Mouse (Mus musculus) intestine, embryonic 14.5 days (tissue): ENCODE results near the gene Gramd1a. TPM values are rescaled to one million over a fixed set of nuclear protein-coding genes. Genes with fewer than 3 reads are reported as not detected.

Source experiments
- ATAC-seq: fragments of 200-750 bp; cut with Nextera tagmentation; replicated peaks from 2 replicates; pipeline ENCODE4 v1.8.0; 2017; ENCODE audit warnings: low read depth, moderate number of reproducible peaks, moderate TSS enrichment, moderate library complexity; ENCODE audit not compliant: low FRiP score, low TSS enrichment
- DNase-seq: peaks from one replicate; pipeline ENCODE4 v3.0.0-alpha.2; 2018; ENCODE audit warnings: low spot score
- H3K27ac ChIP-seq: fragments of 300-500 bp; sonication (generic); 2 replicates; pipeline ENCODE4 v1.5.1; 2014; ENCODE audit warnings: low read depth, mild to moderate bottlenecking, control low read depth
- H3K27me3 ChIP-seq: fragments of 300-500 bp; sonication (generic); replicated peaks from 2 replicates; pipeline ENCODE4 v1.6.1; 2014; ENCODE audit warnings: low read length, control low read depth; ENCODE audit not compliant: control insufficient read depth, insufficient read depth
- H3K36me3 ChIP-seq: fragments of 300-500 bp; sonication (generic); 2 replicates; pipeline ENCODE4 v1.6.1; 2014; ENCODE audit warnings: low read length, control low read depth; ENCODE audit not compliant: control insufficient read depth, insufficient read depth
- H3K4me1 ChIP-seq: fragments of 300-500 bp; sonication (generic); replicated peaks from 2 replicates; pipeline ENCODE4 v1.6.1; 2014; ENCODE audit warnings: low read length, control low read depth, mixed read lengths; ENCODE audit not compliant: control insufficient read depth, insufficient read depth
- H3K4me2 ChIP-seq: fragments of 300-500 bp; sonication (generic); 2 replicates; pipeline ENCODE4 v1.6.1; 2014; ENCODE audit warnings: low read length
- H3K4me3 ChIP-seq: fragments of 300-500 bp; sonication (generic); 2 replicates; pipeline ENCODE4 v1.5.1; 2014; ENCODE audit warnings: low read depth, low read length, control low read depth, mixed read lengths
- H3K9ac ChIP-seq: fragments of 300-500 bp; sonication (generic); 2 replicates; pipeline ENCODE4 v1.6.1; 2014; ENCODE audit warnings: mild to moderate bottlenecking, low read length
- H3K9me3 ChIP-seq: fragments of 300-500 bp; sonication (generic); 2 replicates; pipeline ENCODE4 v1.6.1; 2016; ENCODE audit warnings: low read length, control low read depth; ENCODE audit not compliant: control insufficient read depth
- WGBS: fragments of 180-500 bp; shearing (Covaris S2); extraction: QIAGEN DNeasy Blood & Tissue Kit; methylation state at CpG from one replicate; pipeline ENCODE4 v1.1.7; 2014; 5-methylcytosine and 5-hydroxymethylcytosine counted together
- polyA plus RNA-seq: library from polyadenylated mRNA; unstranded; fragments of >200 nt; fragmentation: Nextera tagmentation; extraction: Ambion mirVana; gene quantifications from 2 replicates; pipeline ENCODE4 v1.2.1, GENCODE M21; 2014

Gramd1a gene
- polyA plus RNA-seq, 1 experiment from 2014 or later, result 54.2 TPM

DNA sequence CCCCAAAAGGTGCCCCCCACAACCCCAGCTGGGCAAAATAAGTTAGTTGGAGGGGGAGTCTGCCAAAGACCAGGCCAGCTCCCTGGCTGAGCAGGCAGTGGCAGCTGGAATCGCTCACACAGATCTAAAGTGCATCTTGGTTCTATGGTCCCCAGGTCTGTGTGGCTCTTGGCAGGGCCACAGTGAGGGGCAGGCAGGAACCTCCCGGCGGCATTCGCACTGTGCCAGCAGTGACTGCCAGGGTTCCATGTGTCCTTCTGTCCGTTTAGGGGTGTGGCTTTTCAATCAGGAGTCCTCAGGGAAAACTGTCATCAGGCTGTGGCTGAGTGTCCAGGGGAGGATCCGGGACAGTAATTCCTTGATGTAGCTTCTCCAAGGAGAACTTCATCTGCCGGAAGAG lies 25.5 kb downstream of the Gramd1a start:
- Histone ChIP-seq H3K36me3 (peaks cover 67% of the 10 kb centered on the region), H3K27me3 (peaks cover 28% of the 10 kb centered on the region), H3K9ac (no peak overlapping the region), H3K4me3 (no peak overlapping the region), H3K4me1 (no peaks in the 10 kb centered on the region), H3K27ac (no peak overlapping the region), H3K4me2 (no peak overlapping the region), H3K9me3 (no peaks in the 10 kb centered on the region)
- DNase-seq, result no peak
- ATAC-seq, result no peak
- WGBS, result 95% methylated on average over 7 of the region's 7 CpGs

DNA sequence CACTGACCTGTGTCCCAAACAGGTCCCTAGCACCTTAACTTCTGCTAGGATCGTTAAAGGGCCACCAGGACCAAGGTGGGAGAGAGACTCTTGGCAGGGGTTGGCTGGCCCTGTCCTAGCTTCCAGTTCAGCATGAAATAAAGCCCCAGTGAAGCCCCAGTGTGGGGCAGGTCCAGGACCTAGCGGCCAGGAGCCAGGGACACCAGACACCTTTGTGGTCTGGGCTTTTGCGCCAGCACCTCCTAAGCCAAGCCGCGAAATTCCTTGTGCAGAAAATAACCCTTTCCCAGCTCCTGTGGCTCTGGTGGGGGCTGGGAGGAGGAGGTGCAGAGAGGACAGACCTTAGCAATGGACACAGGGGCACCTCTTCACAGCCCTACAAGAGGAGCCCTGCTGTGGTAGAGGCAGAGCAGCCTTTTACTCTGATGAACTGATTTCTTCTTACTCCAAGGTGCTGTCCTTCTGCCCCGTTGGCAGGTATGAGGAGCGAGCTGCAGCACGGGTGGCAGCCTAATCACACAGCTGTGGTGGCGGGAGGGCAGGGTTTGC lies 27.5 kb downstream of the Gramd1a start:
- no peak overlapping the region for H3K9ac ChIP-seq
- 66% methylated on average over 9 of the region's 9 CpGs for WGBS
- no peak overlapping the region for H3K4me2 ChIP-seq
- DNase-seq (no peak), ATAC-seq (no peak)
- H3K27me3 ChIP-seq, result peaks cover 36% of the 10 kb centered on the region
- H3K27ac ChIP-seq, result no peak overlapping the region
- no peaks in the 10 kb centered on the region for H3K9me3 ChIP-seq
- H3K4me1 ChIP-seq, result no peaks in the 10 kb centered on the region
- H3K4me3 ChIP-seq, result no peak overlapping the region
- H3K36me3 ChIP-seq, result peaks cover 47% of the 10 kb centered on the region

DNA sequence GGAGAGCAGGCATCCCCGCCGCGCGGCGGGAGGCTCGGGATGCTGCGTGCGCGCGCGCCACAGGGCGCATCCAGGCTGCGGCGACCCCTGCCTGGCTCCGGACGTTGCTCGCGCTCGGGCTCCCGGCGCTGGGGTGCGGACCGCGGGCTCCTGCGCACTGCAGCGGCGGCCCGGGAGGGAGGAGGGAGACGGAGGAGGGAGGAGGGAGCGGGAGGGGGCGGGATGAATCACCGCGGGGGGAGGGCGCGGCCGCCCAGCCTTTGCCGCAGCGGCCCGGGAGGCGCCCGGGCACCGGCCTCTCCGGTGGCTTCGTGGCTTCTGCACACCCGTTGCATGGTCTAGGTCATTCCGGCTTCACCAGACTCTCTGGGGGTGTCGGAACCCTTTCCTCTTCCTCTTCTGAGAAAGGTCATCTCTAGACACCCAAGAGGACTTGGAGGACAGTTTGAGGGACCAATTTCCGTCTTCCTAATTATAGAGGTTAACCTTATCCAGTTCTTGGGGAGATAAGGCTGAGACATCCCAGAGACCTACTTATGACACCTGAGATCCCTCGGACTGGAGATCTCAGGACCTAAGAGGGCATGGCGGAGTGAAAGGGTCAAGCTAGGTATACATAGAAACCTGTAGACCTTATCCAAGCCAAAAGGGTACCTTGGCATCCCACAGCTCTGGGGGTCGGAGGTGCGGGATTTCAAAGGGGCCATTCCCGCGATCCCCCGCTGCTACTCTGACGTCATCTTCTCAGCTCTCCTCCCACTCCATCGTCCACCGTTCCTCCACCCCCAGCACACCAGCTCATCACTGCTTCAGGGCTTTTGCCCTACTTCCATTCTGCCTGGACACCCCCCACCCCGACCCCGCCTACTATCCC lies 28.6 kb downstream of the Gramd1a start, which contains the start of gene Scn1b:
Scn1b (minus strand) TSS at position 153 of the 874 bp plus-strand sequence.
- under 1% methylated on average over 42 of the region's 60 CpGs for WGBS
- no peaks in the 10 kb centered on the region for H3K9me3 ChIP-seq
- peak within 1 kb of the TSS; percentile 53 for H3K4me3 ChIP-seq
- peak within 1 kb of the TSS; percentile 97 for H3K4me2 ChIP-seq
- H3K9ac ChIP-seq, result peak within 1 kb of the TSS; percentile 46
- peaks cover 36% of the 10 kb centered on the region for H3K36me3 ChIP-seq
- peaks cover 36% of the 10 kb centered on the region for H3K27me3 ChIP-seq
- H3K27ac ChIP-seq, result no peak within 1 kb of the TSS
- DNase-seq (peak; percentile 70), ATAC-seq (peak; percentile 63)
- no peaks in the 10 kb centered on the region for H3K4me1 ChIP-seq

DNA sequence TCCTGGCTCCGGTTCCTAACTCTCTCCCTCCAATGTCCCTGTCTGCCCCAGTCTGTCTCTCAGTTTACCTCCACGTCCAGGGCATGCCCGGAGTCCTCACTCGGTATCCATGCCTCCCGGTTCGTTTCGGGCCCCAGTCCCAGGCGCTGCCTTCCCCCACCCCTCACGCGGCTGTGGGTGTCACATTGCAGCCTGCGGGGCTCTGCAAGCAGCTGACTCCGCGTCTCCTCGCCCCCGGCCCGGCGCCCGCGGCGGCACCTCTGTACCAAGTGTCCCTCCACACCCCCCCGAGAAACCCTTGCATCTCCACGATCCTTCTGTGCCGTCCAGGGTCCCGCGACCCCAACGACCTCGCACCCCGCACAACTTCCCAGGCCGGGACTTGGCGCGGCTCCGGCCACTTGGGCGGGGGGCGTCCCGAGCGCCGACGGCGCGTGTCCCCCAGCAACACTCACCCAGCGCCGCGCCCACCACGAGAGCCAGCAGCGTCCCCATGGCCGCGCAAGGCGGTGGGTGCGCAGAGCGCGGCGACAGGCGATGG lies 29.4 kb downstream of the Gramd1a start:
- H3K9me3 ChIP-seq, result no peaks in the 10 kb centered on the region
- 1% methylated on average over 52 of the region's 53 CpGs for WGBS
- no peaks in the 10 kb centered on the region for H3K4me1 ChIP-seq
- H3K9ac ChIP-seq, result peak overlapping the region; percentile 46
- peaks cover 27% of the 10 kb centered on the region for H3K36me3 ChIP-seq
- H3K4me2 ChIP-seq, result peak overlapping the region; percentile 97
- no peak overlapping the region for H3K27ac ChIP-seq
- ATAC-seq, result no peak; the same call in 1 of the 2 replicates
- peak overlapping the region; percentile 53 for H3K4me3 ChIP-seq
- DNase-seq, result no peak
- H3K27me3 ChIP-seq, result peaks cover 36% of the 10 kb centered on the region

DNA sequence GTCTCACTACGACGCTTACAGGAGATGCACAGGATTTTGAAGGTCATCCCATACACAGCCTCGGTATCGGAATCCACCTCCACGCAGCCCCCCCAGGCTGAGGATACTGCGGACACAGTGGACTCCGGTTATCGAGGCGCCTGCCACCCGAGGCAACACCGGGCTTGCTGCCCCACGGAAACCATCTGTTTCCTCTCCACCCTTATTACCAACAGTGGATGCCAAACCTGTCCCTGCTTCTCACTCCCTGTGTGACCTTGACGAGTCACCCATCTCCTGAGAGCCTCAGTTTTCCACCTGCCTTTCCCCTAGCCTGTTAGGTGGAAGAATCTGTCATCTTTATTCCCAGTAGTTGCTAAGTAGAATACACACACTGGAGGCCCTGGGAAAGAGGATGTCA lies 30.6 kb downstream of the Gramd1a start:
- H3K36me3 ChIP-seq, result peaks cover 17% of the 10 kb centered on the region
- WGBS, result 69% methylated on average over 13 of the region's 13 CpGs
- H3K9me3 ChIP-seq, result no peaks in the 10 kb centered on the region

DNA sequence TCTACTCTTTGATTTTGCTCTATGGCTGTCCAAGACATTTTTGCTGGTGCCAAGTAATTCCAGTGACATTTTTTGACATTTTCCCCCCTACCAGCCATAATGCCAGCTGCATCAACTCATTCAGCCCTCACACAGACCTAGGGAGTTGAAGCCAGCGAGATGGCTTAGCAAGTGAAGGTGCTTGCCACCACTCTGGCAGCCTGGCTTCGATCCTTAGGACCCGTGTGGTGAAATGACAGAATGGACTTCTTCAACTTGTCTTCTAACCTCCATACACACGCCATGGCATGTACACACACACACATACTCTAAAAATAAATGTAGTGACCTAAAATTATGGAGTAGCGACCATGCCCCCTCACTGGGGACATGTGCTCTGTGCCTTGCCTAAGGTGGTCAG lies 31.3 kb downstream of the Gramd1a start:
- Histone ChIP-seq H3K27me3 (peaks cover 36% of the 10 kb centered on the region), H3K4me3 (no peak overlapping the region), H3K9ac (no peak overlapping the region), H3K4me2 (no peak overlapping the region), H3K36me3 (peaks cover 9% of the 10 kb centered on the region), H3K27ac (no peak overlapping the region), H3K9me3 (no peaks in the 10 kb centered on the region), H3K4me1 (no peaks in the 10 kb centered on the region)
- no peak for ATAC-seq
- 82% methylated on average over 5 of the region's 5 CpGs for whole genome bisulfite sequencing
- no peak for DNase-seq

More for the DNA sequence above, 30.6 kb downstream of the Gramd1a start:
- no peak overlapping the region for H3K4me3 ChIP-seq
- H3K4me1 ChIP-seq, result no peaks in the 10 kb centered on the region
- no peak overlapping the region for H3K27ac ChIP-seq
- peaks cover 36% of the 10 kb centered on the region for H3K27me3 ChIP-seq
- no peak overlapping the region for H3K4me2 ChIP-seq
- no peak overlapping the region for H3K9ac ChIP-seq
- ATAC-seq (no peak), DNase-seq (no peak)

DNA sequence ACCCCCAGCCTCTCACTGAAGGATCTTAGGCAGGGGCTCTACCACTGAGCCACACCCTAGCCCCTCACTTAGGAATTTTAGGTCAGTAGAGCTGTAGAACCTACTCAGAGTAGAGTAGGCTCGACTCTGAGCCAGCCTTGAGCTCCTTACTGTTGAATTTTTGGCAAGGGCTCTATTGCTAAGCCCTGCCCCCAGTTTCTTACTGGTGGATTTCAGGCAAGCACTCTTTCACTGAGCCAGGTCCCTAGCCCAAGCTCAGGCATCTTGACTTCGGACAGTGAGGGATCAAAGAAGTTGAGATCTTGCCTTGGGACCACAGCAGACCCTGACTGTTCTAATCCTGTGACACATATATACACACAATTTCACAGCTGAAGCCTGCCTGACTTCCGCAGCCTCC lies 32.0 kb downstream of the Gramd1a start:
- H3K9me3 ChIP-seq, result no peaks in the 10 kb centered on the region
- H3K4me3 ChIP-seq, result no peak overlapping the region
- peaks cover 36% of the 10 kb centered on the region for H3K27me3 ChIP-seq
- H3K4me1 ChIP-seq, result no peaks in the 10 kb centered on the region
- ATAC-seq, result no peak
- peaks cover 2% of the 10 kb centered on the region; the same call in 1 of the 2 replicates for H3K36me3 ChIP-seq
- WGBS, result 84% methylated on average over 3 of the region's 3 CpGs
- H3K9ac ChIP-seq, result no peak overlapping the region
- no peak overlapping the region for H3K27ac ChIP-seq
- H3K4me2 ChIP-seq, result no peak overlapping the region
- no peak for DNase-seq

DNA sequence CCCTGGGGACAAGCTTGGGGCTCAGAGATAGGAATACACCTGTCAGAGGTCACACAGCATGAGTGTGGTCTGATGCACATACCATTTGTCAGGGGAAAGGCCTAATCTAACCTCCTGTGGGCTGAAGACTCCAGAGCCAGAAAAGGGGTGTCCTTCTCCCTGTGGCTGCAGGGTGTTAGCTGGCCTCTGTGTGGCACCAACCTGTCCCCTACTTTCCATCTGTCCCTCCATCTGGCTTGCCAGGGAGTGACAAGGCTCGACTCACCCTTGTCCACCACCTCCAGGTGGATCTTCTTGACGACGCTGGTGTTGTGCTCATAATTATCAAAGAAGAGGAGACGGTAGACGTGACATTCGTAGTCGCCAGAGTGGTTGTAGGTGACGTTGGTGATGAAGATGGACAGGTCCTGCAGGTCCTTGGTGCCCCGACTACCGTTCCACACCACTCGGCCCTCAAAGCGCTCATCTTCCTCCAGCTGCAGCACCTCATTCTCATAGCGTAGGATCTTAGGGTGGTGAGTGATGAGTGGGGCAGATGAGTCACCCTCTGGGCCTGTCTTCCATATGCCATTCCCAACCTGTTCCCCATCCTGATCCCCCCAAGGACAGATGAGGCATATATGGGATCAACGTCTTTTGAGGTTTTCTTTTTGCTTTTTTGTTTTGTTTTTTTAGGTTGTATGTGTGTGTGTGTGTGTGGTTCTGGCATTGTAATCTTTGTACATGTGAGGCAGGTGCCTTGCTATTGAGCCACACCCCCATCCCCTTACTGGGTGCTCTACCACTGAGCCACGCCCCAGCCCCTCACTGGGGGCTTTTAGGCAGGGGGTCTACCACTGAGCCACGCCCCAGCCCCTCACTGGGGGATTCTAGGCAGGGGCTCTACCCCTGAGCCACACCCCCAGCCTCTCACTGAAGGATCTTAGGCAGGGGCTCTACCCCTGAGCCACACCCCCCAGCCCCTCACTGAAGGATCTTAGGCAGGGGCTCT lies 32.8 kb downstream of the Gramd1a start:
- H3K4me1 ChIP-seq, result no peaks in the 10 kb centered on the region

More for the DNA sequence above, 32.8 kb downstream of the Gramd1a start:
- no peak for DNase-seq
- WGBS, result 90% methylated on average over 16 of the region's 16 CpGs
- peaks cover 32% of the 10 kb centered on the region for H3K27me3 ChIP-seq
- no peak overlapping the region for H3K27ac ChIP-seq
- no peak overlapping the region for H3K4me2 ChIP-seq
- no peak overlapping the region for H3K9ac ChIP-seq
- no peaks in the 10 kb centered on the region for H3K36me3 ChIP-seq
- H3K9me3 ChIP-seq, result no peaks in the 10 kb centered on the region
- ATAC-seq, result no peak
- no peak overlapping the region for H3K4me3 ChIP-seq
